Mouse (Mus musculus): ENCODE results near the gene Zfp57.

Zfp57 gene

DNA sequence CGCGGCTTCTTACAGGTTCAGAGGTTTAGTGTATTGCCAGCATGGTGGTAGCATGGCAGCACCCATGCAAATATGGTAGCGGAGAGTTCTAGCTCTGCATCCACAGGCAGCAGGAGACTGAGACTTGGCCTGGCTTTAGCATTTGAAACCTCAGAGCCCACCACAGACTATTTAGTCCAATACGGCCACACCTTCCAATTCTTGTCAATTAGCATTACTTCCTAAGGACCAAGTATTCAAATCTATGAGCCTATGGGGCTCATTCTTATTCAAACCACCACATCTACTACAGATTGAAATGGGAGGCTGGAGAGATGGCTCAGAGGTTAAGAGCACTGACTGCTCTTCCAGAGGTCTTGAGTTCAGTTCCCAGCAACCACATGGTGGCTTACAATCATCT, 26.5 kb downstream of the Zfp57 start:
- in situ Hi-C loops (cut with MboI; ENCODE audit: low pct_unique_long_range_greater_than_20kb in 1 of 2, low sequenced_read_pairs in 2 of 2, unreplicated experiment in 1 of 2), result no loop called here

DNA sequence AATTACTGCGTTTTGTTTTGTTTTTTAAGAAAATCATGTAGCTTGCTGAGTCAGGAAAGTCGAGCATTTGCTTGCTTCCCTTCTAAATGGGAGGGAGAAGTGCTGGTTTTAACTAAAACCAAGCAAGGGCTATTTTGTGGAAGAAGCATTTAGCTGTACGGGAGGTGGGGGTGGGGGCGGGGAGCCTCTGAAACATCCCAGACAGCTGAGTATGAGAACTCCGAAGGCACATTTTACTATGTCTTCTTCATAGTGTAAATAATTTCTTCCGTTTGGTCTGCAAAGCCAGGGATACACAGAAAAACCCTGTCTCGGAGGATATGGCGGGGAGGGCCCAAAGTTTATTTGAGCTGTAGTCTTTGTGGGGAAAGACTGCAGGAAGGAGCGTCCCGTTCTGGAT, 27.2 kb downstream of the Zfp57 start:
- in situ Hi-C loops (cut with MboI; ENCODE audit: low pct_unique_long_range_greater_than_20kb in 1 of 2, low sequenced_read_pairs in 2 of 2, unreplicated experiment in 1 of 2), result no loop called here

DNA sequence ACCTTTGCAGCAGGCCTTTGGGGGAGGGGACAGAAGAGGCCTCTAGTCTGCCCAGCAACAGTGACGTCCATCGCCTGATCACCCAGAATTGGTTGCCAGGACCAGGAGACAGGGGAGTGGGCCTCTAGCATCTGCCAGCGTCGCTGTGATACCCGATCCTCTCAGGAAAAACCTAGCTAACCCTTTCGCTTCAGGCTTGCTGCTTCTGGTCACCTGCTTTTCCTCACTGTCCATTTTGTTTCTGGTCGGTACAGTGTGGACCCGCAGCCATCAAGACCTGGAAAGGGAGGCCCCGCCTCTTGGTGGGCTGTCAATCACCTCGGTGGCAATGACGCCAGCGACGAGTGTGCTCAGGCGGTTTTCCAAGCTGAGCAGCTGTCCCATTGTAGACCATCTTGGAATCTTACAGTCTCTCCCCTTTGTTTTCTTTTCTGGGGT, 27.7 kb downstream of the Zfp57 start:
- in situ Hi-C loops (cut with MboI; ENCODE audit: low pct_unique_long_range_greater_than_20kb in 1 of 2, low sequenced_read_pairs in 2 of 2, unreplicated experiment in 1 of 2), result no loop called here

DNA sequence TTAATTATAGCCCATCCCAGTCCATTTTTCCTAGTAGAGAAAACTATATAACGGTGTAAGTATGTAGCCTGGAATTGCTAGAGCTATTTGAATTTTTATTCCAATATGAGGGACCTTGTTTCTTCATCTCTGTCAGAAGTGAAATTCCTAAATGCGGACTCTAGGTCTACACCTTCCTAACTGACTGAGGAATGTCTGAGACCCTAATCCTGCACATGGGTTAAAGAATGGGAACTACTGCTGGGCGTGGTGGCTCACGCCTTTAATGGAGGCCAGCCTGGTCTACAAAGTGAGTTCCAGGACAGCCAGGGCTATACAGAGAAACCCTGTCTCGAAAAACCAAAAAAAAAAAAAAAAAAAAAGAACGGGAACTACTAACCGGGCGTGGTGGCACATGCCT, 28.2 kb downstream of the Zfp57 start:
- in situ Hi-C loops (cut with MboI; ENCODE audit: low pct_unique_long_range_greater_than_20kb in 1 of 2, low sequenced_read_pairs in 2 of 2, unreplicated experiment in 1 of 2), result no loop called here

DNA sequence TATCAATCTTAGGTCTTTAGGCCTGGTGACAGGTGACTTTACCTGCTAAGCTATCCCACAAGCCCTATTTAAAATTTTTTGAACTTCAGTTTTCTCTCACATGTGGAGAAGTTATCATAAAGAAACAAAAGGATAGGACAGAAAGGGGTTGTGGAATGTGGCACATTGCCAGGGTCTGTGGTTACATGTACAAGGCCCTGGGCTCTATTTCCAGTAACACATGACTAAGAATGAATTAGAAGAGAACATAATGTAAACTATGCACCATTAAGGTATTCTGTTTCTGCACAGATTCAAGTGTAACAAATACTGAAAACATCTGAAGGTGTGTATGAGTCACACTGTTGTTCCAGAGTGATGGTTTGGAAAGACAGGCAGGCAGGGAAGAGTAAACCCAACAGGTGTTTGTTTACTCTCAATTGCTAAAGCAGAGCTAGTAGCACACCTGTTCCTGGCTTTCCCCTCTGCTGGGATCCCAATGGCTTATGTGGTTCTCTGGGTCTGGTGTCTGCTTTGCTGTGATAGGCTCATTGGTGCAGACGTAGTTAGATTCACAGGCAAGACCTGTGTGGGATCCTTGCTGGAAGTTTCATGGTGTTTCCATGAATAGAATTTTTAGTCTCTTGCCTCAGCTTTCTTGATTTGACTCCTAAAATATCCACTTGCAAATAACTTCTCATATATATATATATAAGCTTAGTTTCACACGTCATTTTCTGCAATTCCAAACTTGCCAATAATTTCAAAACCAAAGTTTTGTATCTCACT, 38.3 kb downstream of the Zfp57 start:
- in situ Hi-C loops (cut with MboI; ENCODE audit: low pct_unique_long_range_greater_than_20kb in 1 of 2, low sequenced_read_pairs in 2 of 2, unreplicated experiment in 1 of 2), result no loop called here

DNA sequence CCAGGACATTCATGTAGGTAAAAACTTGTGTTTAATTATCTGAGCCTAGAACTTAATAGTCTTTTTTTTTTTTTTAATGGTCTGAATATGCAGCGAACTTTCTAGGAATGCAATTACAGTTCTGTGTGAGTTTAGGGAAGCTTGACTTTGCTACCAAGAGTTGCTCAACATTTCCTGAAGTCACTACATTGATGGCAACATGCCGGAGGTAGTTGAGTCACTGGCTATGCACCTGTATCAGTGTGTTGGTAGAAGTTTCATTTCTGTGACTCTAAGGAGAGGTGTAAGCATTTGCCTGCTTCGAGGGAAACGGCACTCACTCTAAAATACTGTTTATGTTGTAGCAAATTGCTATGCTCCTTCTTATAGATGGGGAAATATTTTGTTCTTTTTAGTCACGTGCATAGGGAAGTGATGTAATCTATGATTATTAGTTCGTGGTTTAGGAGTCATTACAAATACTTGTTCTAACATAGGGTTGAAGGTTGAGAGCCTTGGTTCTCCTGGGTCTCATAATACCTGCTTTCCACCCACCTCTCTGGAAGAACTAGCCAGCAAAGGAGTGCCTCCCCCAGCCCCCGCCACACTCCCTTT, 43.8 kb downstream of the Zfp57 start:
- in situ Hi-C loops (cut with MboI; ENCODE audit: low pct_unique_long_range_greater_than_20kb in 1 of 2, low sequenced_read_pairs in 2 of 2, unreplicated experiment in 1 of 2), result no loop called here

DNA sequence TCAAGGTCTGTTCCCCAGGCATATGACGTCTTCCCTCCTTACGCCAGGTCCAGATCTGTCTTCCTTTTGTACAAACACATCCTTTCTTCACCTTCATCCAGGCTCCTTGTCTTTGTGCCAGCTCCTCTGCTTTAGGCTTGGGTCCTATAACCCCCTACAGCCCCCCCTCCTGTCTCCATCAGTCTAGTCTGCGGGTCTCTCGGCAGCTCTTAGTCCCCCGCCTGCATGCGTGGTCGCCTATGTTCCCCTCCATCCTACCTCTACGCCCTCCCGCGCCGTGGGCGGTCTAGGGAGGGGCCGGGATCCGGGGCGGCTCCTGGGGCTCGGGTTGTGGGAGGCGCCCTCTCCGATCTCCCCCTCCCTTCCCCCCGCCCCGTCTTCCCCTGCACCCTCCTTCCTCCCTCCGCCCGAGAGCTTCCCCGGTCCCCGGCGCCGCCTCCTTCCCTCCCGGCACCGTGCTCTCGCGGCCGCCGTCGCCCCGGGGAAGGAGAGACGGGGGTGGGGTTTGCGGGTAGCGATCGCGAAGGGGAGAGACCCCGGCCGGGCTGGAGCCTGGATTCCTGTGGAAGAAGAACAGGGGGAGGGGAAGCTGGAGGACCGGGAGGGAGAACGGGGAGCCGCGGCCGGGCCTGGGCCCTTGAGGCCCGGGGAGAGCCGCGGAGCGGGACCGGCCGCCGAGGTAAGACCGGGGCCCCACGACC, 44.8 kb downstream of the Zfp57 start, which contains the start of gene Gabbr1:
Gabbr1 (plus strand) TSS at position 356 of the 701 bp plus-strand sequence.
- in situ Hi-C loops (cut with MboI; ENCODE audit: low pct_unique_long_range_greater_than_20kb in 1 of 2, low sequenced_read_pairs in 2 of 2, unreplicated experiment in 1 of 2), result no loop called here

DNA sequence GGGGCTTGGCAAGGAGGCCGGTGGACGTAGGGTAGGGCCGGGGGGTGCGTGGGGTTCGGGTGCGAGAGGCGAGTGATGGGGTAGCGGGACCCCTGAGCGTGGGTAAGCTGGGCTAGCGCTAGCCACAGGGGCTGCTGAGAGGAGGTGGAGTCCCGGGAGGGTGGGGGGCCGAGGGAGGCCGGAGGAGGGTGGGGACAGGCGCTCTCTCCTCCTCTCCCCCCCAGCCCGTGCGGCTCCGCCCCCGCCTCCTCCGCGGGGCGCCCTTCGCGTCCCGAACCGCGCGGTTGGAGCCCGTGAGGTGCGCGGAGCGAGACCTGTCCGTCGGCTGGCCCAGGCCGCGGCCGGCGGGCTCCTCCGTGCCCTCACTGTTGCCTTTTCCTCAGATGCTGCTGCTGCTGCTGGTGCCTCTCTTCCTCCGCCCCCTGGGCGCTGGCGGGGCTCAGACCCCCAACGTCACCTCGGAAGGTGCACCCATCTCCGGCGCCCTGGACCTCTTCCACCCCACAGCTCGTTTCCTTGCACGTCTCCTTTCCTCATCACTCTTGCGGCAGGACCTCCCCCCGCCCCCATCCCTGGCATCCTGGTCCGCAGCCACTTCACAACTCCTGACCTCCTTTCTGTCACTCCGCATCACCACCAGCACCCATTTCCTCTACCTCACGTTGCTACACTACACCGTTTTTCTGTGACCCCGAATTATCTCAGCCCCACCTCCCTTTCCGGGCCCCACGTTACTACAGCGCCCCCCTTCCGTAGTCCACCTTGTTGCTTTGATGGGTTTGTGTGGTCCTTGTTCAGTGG, 45.5 kb downstream of the Zfp57 start:
- in situ Hi-C loops (cut with MboI; ENCODE audit: low pct_unique_long_range_greater_than_20kb in 1 of 2, low sequenced_read_pairs in 2 of 2, unreplicated experiment in 1 of 2), result no loop called here

DNA sequence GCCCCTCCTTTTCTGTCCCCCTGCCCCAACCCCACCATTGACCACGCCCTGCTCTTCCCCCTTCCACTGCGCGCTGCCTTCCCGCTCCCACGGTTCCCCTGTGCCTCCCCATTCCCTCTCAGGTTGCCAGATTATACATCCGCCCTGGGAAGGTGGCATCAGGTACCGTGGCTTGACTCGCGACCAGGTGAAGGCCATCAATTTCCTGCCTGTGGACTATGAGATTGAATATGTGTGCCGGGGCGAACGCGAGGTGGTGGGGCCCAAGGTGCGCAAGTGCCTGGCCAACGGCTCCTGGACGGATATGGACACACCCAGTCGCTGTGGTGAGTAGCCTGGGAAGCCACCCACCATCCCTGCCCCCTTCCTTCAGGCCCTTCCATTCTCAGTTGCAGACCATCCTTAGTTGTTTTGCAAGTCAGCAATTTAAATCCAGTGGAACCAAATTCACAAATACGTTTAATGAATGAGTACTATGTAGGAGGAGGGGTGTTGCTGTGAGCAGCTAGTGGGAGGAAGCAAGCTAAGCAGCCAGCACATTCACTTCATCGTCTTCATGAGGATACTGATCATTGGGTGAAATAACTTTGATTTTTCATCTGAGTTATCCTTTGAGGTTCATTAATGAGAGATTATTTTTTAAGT, 46.5 kb downstream of the Zfp57 start:
- in situ Hi-C loops (cut with MboI; ENCODE audit: low pct_unique_long_range_greater_than_20kb in 1 of 2, low sequenced_read_pairs in 2 of 2, unreplicated experiment in 1 of 2), result no loop called here

DNA sequence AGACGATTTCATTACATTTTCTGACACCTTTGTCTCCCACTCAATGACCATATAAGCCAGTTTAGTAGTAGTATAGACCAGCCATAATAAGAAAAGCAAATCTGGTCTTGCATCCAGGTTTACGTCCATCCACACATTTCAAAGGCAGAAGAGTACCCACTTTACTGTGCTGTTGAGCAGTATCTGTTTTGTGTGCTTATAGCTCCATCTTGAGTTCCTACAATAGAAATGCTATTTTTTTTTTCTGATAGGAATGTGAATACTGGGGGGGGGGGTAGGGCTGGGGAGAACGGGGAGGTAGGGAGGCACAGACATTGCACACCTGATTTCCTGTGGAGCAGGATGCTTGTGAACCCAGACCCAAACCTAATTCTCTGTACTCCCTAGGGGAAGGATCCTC, 47.0 kb downstream of the Zfp57 start:
- in situ Hi-C loops (cut with MboI; ENCODE audit: low pct_unique_long_range_greater_than_20kb in 1 of 2, low sequenced_read_pairs in 2 of 2, unreplicated experiment in 1 of 2), result no loop called here

DNA sequence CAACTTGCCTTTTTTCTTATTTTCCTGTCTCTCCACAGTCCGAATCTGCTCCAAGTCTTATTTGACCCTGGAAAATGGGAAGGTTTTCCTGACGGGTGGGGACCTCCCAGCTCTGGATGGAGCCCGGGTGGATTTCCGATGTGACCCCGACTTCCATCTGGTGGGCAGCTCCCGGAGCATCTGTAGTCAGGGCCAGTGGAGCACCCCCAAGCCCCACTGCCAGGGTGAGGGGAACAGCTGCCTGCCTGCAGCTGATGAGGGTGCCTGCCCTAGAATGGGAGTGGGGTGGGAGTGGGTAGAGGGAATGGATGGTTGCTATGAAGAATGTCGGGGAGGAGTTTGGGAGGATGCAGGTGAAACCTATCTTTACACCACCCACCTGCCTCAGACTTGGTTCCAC, 47.4 kb downstream of the Zfp57 start:
- in situ Hi-C loops (cut with MboI; ENCODE audit: low pct_unique_long_range_greater_than_20kb in 1 of 2, low sequenced_read_pairs in 2 of 2, unreplicated experiment in 1 of 2), result no loop called here

DNA sequence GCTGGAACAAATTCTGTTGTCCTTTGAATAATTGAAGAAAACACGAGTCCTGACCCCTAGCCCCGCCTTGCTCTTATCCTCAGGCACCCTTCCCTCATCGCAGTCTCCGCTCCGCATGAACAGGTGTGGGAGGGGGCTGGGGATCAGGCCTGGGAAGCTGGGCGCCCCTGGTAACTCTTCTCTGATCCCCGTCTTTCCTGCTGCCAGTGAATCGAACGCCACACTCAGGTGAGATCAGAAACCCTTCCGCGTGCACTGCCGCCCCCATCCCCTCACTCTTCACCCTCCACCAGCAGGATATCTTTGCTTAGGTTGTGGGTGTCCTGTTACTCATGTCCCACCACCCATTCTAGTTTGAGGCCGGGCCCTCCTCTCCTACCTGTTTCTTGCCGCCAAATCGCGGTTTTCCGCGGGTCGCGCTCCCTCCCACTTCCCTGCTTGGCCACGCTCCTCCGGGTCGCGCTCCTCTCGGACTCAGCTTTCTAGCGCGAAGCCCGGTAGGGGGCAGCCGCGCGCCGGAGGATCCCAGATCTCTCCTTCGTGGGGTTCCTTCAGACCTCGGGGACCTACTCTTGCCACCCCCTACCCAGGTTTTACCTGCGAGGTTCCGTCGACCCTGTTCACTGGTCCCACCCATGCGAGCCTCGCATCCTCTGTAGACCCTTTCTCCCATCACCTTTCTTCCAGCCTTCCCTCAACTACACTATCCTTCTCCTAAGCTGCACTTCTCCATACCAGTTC, 48.8 kb downstream of the Zfp57 start:
- in situ Hi-C loops (cut with MboI; ENCODE audit: low pct_unique_long_range_greater_than_20kb in 1 of 2, low sequenced_read_pairs in 2 of 2, unreplicated experiment in 1 of 2), result no loop called here

DNA sequence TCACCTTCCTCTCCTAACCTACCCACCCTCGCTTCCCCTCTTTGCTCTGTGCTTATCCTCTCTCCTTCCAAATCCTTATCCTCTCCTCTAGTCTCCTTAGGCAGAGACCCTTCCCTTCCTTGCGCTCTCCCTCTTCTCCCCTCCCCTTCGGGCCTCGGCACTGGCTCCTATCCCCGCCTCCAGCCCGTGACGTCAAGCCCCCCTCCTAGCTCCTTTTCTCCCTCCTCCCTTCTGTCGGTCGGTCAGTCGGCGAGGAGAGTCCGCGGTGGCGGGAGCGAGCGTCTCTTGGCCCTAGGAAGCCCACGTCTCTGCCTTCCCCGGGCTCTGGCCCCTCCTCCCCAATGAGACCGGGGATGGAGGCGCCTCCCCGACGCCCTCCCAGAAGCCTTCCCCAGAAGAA, 49.4 kb downstream of the Zfp57 start:
- in situ Hi-C loops (cut with MboI; ENCODE audit: low pct_unique_long_range_greater_than_20kb in 1 of 2, low sequenced_read_pairs in 2 of 2, unreplicated experiment in 1 of 2), result no loop called here

DNA sequence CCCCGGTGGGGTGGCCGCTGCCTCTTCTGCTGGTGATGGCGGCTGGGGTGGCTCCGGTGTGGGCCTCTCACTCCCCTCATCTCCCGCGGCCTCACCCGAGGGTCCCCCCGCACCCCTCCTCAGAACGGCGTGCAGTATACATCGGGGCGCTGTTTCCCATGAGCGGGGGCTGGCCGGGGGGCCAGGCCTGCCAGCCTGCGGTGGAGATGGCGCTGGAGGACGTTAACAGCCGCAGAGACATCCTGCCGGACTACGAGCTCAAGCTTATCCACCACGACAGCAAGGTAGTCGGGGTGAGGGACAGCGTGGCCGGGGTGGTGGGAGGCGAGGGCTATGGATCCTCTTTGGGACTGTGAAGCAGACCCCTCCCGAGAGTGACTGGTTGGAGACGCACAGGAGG, 49.9 kb downstream of the Zfp57 start:
- in situ Hi-C loops (cut with MboI; ENCODE audit: low pct_unique_long_range_greater_than_20kb in 1 of 2, low sequenced_read_pairs in 2 of 2, unreplicated experiment in 1 of 2), result no loop called here

DNA sequence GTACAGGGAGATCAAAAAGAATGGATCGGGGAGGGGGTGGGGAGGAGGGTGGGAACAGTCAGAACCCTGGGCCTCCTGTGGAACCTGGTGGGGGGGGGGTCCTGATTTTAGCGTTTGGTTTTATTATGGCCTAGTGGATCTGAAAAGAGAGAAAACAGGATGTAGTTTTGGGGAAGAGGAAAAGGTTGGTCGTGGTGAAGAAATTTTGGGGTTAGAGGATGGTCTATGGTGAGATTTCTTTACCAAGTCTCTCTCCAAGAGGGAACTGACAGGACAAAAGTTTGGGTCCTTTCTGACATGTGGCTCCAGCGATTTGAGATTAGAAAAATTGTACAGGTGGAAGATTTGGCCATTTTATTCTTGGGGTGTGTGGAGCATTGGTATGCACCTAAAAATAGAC, 50.8 kb downstream of the Zfp57 start:
- in situ Hi-C loops (cut with MboI; ENCODE audit: low pct_unique_long_range_greater_than_20kb in 1 of 2, low sequenced_read_pairs in 2 of 2, unreplicated experiment in 1 of 2), result no loop called here

DNA sequence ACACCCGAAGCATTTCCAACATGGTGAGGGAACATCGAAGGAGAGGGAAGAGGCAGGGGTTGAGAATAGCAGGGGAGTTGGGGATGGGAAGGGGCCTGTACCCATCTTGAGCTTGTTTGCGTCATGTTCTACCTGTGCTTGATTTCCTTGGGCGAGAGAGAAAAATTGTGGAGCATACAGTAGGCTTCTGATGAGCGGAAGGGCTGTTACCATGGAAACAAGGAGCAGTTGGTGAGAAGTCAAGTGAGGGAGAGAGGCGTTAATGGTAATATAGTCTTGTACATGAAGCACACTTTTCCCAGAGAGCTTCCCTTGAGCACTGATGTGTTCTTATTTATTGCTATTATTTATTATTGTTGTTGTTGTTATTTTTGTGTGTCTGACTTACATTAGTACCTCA, 56.0 kb downstream of the Zfp57 start:
- in situ Hi-C loops (cut with MboI; ENCODE audit: low pct_unique_long_range_greater_than_20kb in 1 of 2, low sequenced_read_pairs in 2 of 2, unreplicated experiment in 1 of 2), result no loop called here

Data from mouse embryonic stem cell (cell line).